Mouse (Mus musculus) T-cell, adult 66 days (primary cell): ENCODE measurements around the gene Gm3409. TPM values are rescaled to one million over a fixed set of nuclear protein-coding genes. Genes with fewer than 3 reads are reported as not detected.

Experiments
- total RNA-seq, 2 experiments: library from RNA; stranded (reverse); gene quantifications; 3 replicates in 1 of 2; 4 replicates in 1 of 2; pipeline ENCODE4 v1.2.4; 2023

Gm3409 gene
- total RNA-seq: not detected

GRCm38 (mm10) chr5:146537347-146537746 is at the start of gene Gm3409:
TSS of gene Gm3409 (plus strand) at chr5:146537647.

GRCm38 (mm10) chr5:146491063-146491462 is 46.4 kb upstream of the Gm3409 start, which contains the start of gene Gm6370:
TSS of gene Gm6370 (plus strand) at chr5:146491363.

GRCm38 (mm10) chr5:146502099-146502498 is 35.3 kb upstream of the Gm3409 start, which contains the start of gene 4930449I24Rik:
TSS of gene 4930449I24Rik (plus strand) at chr5:146502399.

GRCm38 (mm10) chr5:146513823-146514222 is 23.6 kb upstream of the Gm3409 start, which contains the start of gene Gm3402:
TSS of gene Gm3402 (plus strand) at chr5:146514123.

GRCm38 (mm10) chr5:146525501-146525900 is 11.9 kb upstream of the Gm3409 start, which contains the start of gene Gm3404:
TSS of gene Gm3404 (plus strand) at chr5:146525801.

GRCm38 (mm10) chr5:146555836-146556235 is 18.4 kb downstream of the Gm3409 start, which contains the start of gene Gm3415:
TSS of gene Gm3415 (plus strand) at chr5:146556136.

DNA sequence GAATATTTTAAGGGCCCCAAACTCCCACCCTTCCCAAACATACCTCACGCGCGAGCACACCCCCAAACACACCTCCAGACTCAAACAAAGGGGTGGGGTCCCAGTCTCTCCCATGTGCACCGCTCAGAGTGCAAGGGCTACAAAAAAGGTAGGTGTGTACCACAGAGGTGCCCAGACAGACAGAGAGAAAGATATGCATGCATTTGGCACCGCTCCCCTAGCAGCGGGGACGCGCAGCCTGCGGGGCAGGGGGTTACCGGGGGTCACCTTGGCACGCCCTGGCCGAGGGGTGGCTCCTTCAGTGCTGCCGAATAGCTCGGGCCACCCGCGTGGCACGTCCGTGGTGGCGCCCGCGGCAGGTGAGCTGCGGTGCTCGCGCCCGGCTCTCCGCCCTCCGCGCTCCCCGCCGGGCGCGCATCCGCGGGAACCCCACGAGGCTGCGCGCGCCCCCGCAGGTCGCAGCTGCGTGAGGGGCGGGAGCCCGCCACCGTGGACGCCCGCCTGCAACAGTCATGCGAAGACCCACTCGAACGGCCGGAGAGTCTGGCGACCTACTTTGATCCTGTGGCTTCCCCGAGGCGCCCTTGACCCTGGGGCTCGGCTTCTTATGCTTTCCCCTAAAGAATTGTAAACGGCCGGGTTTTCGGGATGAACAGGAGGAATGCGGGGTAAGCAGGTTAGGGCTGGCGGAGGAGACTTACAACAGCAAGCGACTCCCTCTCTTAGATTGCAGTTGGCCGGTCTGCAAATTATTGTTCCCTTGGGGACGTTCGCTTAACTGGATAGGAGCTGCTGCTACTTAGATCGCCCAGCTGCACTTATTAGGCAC is 47.2 kb downstream of the Gm3409 start, which contains the start of gene Gpr12:
Gpr12 (minus strand) TSS at position 762 of the 829 bp plus-strand sequence.

Other genes with a start within 250 kb of the Gm3409 start
- gene Wasf3, start 152.7 kb upstream of the Gm3409 start, total RNA-seq: not detected
- gene Gm6408, start 55.7 kb upstream of the Gm3409 start, total RNA-seq: not detected
- gene Gm6370, start 46.3 kb upstream of the Gm3409 start, total RNA-seq: not detected
- gene 4930449I24Rik, start 35.2 kb upstream of the Gm3409 start, total RNA-seq: not detected
- not detected for gene Gm3402, start 23.5 kb upstream of the Gm3409 start, total RNA-seq
- gene Gm3404, start 11.8 kb upstream of the Gm3409 start, total RNA-seq: not detected
- not detected for gene Gm3415, start 18.5 kb downstream of the Gm3409 start, total RNA-seq
- not detected for gene Gpr12, start 47.6 kb downstream of the Gm3409 start, total RNA-seq